Mouse (Mus musculus): ENCODE data around the gene Hirip3. TPM values are rescaled to one million over a fixed set of nuclear protein-coding genes. Genes with fewer than 3 reads are reported as not detected.
A peak's percentile ranks its signal among the peaks of the same experiment; 100 is the strongest.

Gene Hirip3
- total RNA-seq (2021) = 1 to 10 TPM; 5.0 to 6.4 TPM
- long read RNA-seq, experiment 1, partial matches to known transcripts = 1 of 3 reads
- long read RNA-seq, experiment 1, other reads (novel, unspliced or antisense) = 0 of 3 reads
- long read RNA-seq, experiment 2, partial matches to known transcripts = 0 of 2 reads
- long read RNA-seq, experiment 2, other reads (novel, unspliced or antisense) = 0 of 2 reads

DNA sequence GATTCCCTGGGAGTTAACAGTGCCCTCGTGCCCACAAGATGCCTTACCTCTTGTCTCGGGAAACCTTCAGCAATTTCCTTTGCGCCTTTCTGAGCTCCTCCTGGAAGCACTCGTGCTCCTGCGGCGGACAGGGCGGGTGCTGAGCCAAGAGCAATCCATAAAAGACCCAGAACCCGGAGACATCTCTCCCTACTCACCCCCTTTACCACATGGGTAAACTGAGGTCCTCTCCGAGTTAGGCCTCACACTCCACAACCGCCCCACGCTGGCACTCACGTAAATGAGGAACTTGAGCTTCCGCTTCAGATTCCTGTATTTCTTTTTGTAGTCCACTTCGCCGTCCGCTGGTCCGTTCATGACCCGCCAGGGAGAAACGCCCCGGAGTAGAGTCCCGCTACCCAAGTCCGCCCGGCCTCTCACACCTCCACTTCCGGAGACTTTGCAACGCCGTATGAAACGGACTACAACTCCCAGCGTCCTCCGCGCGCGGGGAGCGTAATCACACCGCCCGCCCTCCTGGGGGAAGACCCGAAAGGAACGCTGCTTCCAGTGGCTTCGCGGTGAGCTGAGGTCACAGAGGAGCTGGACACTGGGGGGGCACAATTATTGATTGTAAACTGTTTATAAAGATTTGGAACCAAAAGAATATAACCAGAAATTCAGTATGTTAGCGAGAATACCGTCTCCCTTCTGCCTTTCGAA is at the start of gene Hirip3:
Hirip3 (plus strand) TSS at position 544 of the 702 bp plus-strand sequence.
- peak; percentile 97 to 99 for DNase-seq

DNA sequence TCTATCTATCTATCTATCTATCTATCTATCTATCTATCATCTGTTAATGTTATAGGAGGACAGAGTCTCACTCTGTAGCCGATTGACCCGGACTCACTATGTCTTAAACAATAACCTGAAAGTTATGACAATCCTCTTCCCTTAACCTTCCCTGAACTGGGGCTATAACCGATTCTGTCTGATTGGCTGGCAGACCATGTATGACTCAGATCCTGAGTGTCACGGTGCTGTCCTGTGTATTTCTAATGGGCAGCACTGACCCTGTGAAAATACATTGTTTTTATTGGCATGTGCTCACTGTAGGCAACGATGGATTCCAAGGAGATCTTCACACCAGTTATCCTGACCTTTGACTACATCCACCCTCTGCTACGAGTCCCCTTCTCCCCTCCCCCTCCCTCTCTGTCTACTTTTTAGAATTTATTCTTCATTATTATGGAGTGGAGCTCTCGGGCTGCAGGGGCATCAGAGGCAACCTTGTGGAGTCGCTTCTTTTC is 46.0 kb upstream of the Hirip3 start:
- DNase-seq = no peak

DNA sequence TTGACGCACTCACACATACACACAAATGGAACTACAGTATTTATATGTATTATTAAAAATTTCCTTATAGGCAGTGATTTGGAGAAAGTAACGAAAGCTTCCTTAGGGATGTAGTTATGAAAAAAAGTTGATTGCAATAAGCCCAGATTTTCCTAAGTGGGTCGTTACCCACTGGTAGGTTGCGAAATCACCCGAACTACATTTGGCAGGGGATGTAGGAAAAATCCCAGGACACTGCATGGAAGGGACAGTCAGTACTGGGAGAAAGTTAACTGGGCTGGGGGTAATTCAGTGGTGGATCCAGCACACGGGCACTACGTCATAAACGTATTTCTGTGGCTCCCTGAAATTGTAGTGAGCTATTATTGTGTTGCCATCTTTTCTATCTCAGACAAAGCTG is 45.3 kb upstream of the Hirip3 start:
- peak in 1 of 2 experiments; percentile 82 for DNase-seq

DNA sequence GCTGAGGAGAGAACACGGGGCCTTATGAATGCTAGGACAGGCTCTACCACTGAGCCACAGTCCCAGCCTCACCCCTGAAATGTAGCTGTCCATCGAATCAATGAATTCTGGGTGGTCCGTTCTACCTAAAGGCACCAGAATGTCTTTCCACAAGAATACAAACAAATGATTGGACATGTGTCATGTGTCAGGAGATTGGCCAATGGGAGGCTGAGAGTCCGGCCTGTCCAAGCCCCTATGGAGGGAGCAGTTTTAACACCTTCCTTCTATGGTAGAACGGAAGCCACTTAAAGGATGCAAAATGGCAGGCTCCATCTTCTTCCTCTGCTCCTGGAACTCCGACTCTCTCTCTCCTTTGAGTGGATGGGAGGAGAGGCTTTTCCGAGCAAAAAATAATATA is 44.2 kb upstream of the Hirip3 start:
- no peak for DNase-seq

DNA sequence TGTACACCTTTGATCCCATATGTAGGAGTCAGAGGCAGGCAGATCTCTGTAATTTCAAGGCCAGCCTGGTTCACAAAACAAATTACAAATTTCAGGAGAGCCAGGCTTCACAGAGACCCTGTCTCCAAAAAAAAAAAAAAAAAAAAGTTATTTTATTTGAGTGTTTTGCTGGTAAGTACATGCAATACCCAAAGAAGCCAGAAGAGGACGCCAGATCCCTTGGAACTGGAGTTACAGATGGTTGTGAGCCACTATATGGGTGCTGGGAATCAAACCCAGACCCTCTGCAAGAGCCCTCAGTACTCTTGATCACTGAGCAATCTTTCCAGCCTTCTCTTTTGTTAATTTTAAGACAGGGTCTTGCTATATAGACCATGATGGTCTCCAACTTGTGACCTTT is 43.0 kb upstream of the Hirip3 start:
- DNase-seq = no peak

DNA sequence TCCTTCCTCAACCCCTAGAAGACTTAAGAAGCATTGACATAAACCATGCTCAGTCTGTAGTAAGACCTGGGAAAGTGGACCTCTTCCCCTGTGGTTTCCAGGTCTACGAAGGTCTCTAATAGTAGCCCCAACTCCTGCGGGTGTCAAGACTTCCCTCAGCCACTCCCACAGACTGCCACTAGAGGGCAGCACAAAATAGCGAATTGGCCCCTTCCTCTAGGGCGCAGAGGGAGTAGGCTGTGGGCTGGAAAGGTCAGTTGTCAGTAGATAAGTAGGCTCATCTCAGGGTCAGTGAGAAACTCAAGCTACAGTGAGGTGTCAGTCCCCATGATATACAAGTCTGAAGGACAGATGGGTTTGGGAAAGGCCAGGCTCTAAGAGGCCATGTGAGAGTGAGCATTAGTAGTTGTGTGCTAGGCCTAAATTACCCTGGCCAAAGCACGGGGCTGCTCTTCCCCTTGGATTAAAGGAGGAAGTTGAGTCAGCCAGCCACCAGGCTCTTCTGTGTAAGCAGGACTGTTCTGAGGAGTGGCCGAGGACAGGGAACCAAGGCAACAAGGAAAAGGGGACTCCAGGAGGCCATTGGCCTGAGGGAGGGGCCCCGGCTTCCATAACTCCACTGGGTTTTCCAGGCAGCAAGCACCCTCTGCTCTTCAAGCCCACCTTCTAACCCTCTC is 39.8 kb upstream of the Hirip3 start:
- DNase-seq = peak; percentile 85 to 93

DNA sequence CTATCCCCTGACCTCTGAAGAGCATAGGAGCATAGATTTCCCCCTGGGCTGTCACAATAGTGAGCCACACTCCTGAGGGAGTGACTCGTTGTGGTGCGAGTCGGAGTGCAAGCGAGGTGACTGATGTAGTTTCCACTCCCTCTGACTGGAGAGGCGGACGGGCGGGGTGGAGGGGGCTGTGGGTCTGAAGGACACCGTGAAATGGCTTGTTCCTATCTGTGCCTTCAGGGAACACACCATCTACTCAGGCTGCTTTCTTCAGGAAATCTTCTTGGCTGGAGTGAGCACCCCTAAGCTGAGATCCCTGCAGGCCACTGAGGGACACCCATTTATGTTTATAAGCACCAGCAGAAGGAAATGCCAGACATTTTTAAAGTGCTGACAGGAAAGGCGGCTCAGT is 39.0 kb upstream of the Hirip3 start:
- peak; percentile 46 to 62 for DNase-seq

DNA sequence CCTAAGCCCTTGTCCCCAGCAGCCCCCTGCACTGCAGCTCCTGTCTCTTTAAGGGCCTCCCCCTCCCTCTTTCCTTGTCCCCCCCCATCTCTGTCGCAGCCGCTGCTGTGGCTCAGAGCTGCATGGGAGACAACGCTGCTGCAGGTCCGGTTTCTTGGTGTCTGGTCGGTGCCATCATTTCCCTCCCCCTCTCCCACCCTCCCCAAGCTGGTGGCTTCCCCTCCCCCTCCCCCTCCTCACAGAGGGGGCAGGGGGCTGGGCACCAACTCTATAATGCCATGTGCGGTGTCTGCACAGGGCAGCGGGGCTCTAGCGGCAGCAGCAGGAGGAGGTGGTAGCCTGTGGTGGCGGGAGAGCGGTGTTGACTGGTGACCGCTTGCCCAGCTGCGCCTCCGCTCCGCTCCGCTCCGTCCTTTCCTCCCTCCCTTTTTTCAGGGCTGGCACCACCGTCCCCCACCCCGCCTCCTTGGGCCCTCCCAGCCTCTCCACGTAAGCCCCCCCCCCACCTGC is 38.5 kb upstream of the Hirip3 start:
- no peak for DNase-seq

DNA sequence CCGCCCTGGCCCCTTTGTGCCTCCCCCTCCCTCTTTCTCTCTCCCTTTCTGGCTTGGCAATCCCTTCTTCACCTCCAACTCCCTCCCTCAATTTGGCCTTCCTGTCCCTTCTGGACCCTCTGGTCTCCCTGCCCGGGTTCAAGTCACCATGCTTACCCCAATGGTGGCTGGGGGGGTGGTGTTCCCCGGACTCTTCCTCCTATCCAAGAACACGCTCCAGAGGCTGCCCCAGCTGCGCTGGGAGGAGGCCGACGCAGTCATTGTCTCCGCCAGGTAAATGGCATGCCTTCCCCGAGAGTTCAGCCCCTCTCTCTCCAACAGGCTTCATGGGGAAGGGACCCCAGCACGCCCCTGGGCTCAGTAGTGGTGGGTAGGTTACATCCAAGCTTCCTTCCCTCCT is 37.8 kb upstream of the Hirip3 start:
- no peak for DNase-seq

DNA sequence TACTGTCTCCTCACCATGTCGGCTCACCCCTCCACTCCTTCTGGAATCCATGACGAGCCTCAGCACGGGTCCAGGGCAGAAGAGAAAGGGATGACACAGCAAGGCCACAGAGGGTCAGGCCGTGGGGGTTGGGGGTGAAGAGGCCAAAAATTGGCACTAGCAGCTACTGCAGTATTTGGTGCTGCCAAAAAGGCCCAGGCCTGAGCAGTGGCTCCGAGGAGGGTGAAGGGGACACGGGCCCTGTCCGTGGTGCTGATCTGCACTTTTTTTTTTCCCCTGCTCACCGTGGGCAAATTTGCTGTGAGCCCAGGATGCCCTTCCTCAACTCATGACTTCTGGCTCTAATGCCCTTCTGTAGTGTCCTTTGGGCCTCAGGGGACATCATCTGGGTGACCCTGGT is 36.4 kb upstream of the Hirip3 start:
- peak in 1 of 2 experiments; percentile 38 for DNase-seq

DNA sequence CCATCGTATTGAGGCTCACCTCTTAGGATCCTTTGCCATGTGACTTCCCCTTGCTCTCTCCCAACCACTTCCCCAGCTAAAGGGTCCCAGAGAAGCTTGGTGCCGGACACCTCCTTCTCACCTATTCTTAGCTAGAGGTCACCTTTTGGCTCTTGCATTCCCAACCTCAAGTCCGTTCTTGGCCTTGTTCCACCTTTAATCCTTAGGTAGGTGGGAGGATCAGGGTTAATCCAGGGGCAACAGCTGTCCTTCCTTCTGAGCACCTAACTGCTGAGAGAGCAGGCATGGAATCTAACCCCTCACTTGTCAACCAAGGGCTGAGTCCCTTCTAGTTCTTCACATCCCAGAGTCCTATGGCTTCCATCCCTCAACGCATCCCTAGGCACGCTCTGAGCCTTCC is 35.8 kb upstream of the Hirip3 start:
- no peak for DNase-seq

DNA sequence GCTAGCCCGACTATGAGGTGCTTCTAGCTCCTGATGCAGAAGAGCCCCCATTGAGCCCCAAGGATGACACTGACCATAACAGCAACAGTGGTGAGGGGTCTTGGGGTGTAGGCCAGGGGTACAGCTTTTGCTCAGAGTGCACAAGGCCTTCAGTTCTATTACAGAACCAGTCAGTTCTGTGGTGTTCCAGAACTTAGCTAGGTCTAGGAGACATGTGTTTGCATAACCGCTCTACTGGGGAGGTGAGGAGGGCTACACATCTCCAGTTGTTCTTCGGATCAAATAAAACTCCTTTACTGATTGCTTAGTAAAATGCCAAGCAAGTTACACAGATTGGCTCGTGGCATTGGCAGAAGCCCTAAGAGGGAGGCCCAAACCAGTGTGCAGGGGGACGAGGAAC is 30.2 kb upstream of the Hirip3 start, which contains the start of gene 4930451I11Rik:
4930451I11Rik (minus strand) TSS at position 101 of the 400 bp plus-strand sequence.
- no peak for DNase-seq

DNA sequence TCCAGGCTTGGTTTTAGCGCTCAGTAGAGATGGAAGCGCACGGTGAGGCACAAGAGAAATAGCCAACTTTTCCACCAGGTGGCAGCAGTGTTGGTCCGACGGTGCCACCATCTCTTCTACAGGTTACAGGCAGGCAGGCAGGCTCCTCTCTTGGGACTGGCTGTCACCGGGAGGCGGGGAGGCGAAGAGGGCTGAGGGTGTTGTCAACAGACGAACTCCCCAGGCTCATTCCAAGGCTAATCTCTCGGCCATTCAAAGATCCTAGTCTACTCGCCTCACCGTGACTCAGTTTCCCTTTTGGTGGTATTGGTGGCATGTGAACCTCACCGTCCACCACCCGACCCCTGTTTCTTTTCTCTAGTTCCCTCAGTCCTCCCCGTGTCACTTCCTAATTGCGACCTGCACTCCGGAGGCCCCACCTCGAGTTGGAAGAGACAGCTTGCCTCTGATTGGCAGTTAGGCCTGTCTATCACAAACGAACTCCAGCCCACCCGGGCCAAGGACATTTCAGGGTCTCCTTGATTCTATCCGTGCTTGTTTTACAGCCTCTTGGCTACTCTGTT is 29.7 kb upstream of the Hirip3 start:
- peak; percentile 69 to 83 for DNase-seq

DNA sequence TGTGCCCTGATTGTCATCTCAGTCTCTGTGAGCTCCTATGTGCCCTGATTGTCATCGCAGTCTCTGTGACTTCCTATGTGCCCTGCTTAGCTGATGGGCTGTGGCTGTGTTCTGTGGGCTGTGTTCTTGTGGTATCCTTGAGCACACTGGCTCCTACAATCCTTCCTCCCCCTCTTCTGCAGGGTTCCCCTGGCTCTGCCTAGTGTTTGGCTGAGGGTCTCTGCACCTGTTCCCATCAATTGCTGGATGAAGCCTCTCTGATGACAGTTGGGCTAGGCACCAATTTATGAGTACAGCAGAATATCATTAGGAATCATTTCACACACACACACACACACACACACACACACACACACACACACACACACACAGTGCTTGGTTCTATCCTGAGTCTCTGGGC is 28.5 kb upstream of the Hirip3 start:
- DNase-seq = no peak

DNA sequence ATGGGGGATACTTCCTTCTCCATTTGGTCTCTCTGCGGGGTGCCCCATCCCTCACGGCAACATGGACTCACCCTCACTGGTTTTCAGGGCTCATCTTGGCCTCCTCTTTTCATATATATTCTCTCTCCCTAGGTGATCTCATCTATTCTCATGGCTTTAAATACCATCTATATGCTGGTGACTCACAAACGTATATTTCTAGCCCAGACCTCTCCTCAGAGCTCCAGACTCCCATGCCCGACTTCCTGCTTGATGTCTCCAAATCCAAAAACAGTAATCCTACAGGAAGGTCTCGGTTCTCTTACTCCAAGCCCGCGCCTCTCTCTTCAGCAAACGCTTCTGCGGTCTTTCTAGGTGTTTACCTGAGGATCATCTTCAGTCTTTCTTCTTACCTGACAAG is 18.5 kb upstream of the Hirip3 start:
- no peak for DNase-seq

DNA sequence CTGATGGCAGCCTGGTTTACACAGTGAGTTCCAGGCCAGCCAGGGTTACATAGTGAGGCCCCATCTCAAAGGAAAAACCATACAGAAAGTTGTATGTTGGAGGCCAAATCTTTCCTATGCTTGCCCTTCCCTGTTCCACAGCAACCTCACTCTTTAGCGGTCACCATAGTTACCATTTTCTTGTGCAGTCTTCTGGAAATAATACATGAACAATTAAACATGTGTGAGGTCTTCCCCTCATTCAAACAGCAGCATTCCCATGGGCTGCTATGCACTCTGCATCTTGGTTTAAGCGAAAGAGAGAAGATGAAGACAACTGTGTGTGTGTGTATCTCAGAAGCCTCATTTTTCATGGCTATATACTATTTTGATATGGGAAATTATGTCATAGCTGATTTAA is 16.3 kb upstream of the Hirip3 start:
- DNase-seq = no peak

DNA sequence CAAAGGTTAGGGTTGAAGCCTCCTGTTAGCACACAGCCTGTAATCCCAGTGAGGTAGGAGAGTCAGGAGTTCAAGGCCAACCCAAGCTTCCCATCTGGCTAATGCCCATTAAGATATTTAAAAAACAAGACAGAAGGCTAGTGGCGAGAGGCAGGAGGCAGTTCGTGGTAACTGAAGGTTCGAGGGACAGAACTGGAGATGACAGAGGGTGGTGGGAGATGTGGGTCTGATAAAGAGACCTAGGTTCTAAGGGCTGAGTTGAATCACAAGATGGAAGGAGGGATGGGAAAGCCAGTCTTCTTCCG is 14.7 kb upstream of the Hirip3 start, which contains the start of gene Doc2a:
Doc2a (plus strand) TSS at position 301 of the 305 bp plus-strand sequence.
- no peak for DNase-seq

DNA sequence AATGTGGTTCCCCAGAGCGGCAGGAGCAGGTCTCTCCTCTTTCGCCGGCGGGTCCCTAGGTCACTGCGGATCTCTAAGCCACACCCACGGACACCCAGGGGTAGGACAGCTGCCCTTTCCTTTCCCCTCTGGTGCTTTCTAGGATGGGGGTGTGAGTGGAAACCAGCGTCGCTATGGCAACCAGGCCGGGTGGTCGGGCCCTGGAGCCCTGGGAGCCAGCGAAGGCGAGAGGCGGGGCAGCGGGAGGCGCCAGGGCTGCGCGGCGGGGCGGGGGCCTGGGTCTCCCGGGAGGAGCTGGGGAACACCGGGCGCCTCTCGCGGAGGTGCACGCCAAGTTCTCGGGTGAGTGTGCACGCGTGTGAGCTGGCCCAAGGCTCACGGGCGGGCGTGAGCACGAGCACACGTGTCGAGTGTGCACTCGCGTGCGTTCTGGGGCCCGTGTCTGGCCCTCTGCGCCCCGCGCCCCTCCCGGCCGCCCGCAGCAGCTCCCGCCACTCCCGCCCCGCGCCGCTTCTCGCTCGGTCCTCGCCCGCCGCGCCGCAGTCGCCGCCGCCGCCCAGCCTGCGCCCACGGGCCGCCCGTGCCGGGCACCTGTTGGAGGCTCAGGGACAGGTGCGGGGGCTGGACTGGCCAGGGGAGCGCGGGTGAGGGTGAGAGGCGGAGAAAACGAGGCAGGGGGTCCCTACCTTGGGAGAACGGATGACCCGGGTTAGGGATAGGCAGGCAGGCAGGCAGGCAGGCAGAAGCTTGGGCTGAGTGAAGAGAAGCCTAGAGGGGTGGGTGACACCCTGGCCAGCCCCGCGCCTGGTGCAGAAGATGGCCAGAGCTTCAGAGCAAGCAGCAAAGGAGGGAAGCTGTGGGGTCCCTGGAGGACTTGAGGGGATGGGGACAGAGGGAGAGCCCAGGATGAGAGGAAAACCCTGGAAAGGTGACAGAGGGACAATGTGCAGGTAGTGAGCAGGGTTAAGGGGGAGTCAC is 14.1 kb upstream of the Hirip3 start:
- no peak for DNase-seq

DNA sequence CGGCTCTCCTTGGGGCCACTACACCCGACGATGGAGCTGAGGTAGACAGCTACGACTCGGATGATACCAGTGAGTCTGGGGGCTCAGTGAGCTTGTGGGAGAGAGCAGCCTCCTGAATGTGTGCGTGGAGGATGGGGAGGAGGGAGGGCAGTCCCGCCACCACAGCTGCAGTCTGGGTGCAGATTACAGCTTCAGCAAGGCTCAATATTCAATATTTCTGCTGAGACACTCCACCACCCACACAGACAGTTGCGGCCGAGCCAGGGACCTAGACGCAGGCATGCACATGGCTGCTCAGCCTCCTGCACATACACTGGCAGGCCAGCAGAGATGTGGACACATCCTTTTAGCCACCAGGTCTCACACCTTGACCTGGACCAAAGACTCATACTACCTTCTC is 13.0 kb upstream of the Hirip3 start:
- no peak for DNase-seq

DNA sequence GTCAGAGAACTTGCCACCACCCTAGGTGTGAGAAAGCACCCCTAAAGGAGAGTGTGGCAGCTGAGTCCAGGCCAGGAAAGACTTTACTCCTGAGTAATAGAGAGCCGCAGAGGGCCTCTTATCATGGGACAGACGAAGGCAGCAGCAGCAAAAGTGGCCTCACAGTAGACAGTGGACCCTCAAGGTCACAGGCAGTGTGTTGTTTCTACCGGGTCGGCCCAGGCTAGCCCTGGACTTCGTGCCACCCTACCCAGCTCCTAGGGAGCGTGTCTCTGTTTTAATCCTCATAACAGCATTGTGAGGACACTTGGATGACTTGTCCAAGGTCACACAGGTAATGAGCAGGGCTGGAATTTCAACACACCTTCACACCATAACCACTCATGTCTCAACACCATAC is 11.6 kb upstream of the Hirip3 start:
- no peak for DNase-seq

DNA sequence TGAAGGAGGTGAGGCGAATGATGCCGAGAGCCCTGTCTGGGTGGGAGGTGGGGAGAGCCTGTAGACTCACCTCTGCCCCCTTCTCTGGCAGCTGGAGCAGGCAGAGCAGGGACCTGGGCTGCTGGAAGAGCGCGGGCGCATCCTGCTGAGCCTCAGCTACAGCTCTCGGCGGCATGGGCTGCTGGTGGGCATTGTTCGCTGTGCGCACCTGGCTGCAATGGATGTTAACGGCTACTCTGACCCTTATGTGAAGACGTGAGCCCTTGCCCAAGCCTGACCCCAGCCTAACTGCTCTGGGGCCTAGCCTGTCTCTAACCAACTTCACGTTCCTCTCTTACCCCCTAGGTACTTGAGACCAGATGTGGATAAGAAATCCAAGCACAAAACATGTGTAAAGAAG is 10.6 kb upstream of the Hirip3 start:
- DNase-seq = no peak

DNA sequence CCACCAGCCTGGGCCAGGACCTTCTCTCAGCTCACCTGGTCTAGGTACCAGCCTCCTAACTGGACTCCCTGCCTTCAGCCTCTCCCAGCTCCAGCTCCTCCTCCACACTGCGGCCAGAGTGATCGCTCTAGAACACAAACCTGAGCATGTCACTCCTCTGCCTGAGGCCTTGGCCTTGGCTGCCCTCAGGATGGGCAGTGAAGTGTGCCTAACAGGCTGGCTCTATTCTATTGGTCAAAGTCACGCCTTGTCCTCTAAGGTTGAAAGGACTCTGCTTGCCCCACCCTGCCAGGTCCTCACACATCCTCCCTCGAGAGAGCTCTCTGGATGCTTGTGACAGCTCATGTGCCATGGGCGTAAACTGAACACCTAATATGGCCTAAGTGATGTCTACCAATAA is 8.3 kb upstream of the Hirip3 start:
- DNase-seq = no peak

Measured in heart, adult 18-20 months (tissue).